Mouse (Mus musculus): ENCODE measurements around the gene Pgpep1. TPM values are rescaled to one million over a fixed set of nuclear protein-coding genes. Genes with fewer than 3 reads are reported as not detected.

The Pgpep1 gene
- polyA plus RNA-seq, 1 experiment from 2014 or later, result 50.5 TPM

GRCm38 (mm10) chr8:70629574-70630531, 30.3 kb downstream of the Pgpep1 start:
- Histone ChIP-seq H3K4me3 (peak overlapping the region; percentile 54), H3K27me3 (peaks cover 19% of the 10 kb centered on the region), H3K27ac (peak overlapping the region; percentile 55; the same call in 1 of the 2 replicates), H3K9ac (peak overlapping the region; percentile 70), H3K4me1 (peaks cover 31% of the 10 kb centered on the region), H3K9me3 (no peaks in the 10 kb centered on the region), H3K4me2 (peak overlapping the region; percentile 73), H3K36me3 (no peaks in the 10 kb centered on the region)
- ATAC-seq (ENCODE audit: insufficient number of reproducible peaks, insufficient read depth, low FRiP score, low TSS enrichment, low read depth), result peak; percentile 87
- under 1% methylated on average over 60 of the region's 60 CpGs for WGBS

GRCm38 (mm10) chr8:70628986-70629490, 31.1 kb downstream of the Pgpep1 start:
- Histone ChIP-seq H3K9ac (peak overlapping the region; percentile 70), H3K9me3 (no peaks in the 10 kb centered on the region), H3K36me3 (no peaks in the 10 kb centered on the region), H3K4me3 (peak overlapping the region; percentile 54), H3K27ac (no peak overlapping the region), H3K4me1 (peaks cover 25% of the 10 kb centered on the region), H3K27me3 (peaks cover 19% of the 10 kb centered on the region), H3K4me2 (peak overlapping the region; percentile 73)
- no peak for ATAC-seq (ENCODE audit: insufficient number of reproducible peaks, insufficient read depth, low FRiP score, low TSS enrichment, low read depth)
- 59% methylated on average over 7 of the region's 7 CpGs for WGBS

GRCm38 (mm10) chr8:70627041-70627440, 33.1 kb downstream of the Pgpep1 start:
- Histone ChIP-seq H3K36me3 (no peaks in the 10 kb centered on the region), H3K4me2 (no peak overlapping the region), H3K4me1 (peaks cover 20% of the 10 kb centered on the region; the same call in 1 of the 2 replicates), H3K27me3 (peaks cover 27% of the 10 kb centered on the region), H3K9me3 (no peaks in the 10 kb centered on the region), H3K27ac (no peak overlapping the region), H3K4me3 (no peak overlapping the region), H3K9ac (no peak overlapping the region)
- WGBS, result 87% methylated on average over 5 of the region's 5 CpGs
- ATAC-seq (ENCODE audit: insufficient number of reproducible peaks, insufficient read depth, low FRiP score, low TSS enrichment, low read depth), result no peak

- Histone ChIP-seq H3K9me3 (no peaks in the 10 kb centered on the region), H3K27ac (no peak overlapping the region), H3K27me3 (peaks cover 31% of the 10 kb centered on the region), H3K4me3 (no peak overlapping the region), H3K4me1 (peaks cover 8% of the 10 kb centered on the region; the same call in 1 of the 2 replicates), H3K9ac (peak overlapping the region; percentile 56; the same call in 1 of the 2 replicates), H3K36me3 (no peaks in the 10 kb centered on the region), H3K4me2 (peak overlapping the region; percentile 24)
- 11% methylated on average over 5 of the region's 5 CpGs for WGBS
- no peak for ATAC-seq (ENCODE audit: insufficient number of reproducible peaks, insufficient read depth, low FRiP score, low TSS enrichment, low read depth)
Observed at GRCm38 (mm10) chr8:70625104-70625503, 35.1 kb downstream of the Pgpep1 start.

- ATAC-seq (ENCODE audit: insufficient number of reproducible peaks, insufficient read depth, low FRiP score, low TSS enrichment, low read depth), result no peak
- peaks cover 6% of the 10 kb centered on the region for H3K4me1 ChIP-seq
- H3K27ac ChIP-seq, result no peak overlapping the region
- 56% methylated on average over 3 of the region's 3 CpGs for WGBS
- peaks cover 31% of the 10 kb centered on the region for H3K27me3 ChIP-seq
- H3K4me3 ChIP-seq, result no peak overlapping the region
- no peak overlapping the region for H3K4me2 ChIP-seq
- H3K9me3 ChIP-seq, result no peaks in the 10 kb centered on the region
- no peaks in the 10 kb centered on the region for H3K36me3 ChIP-seq
- no peak overlapping the region for H3K9ac ChIP-seq
Observed at GRCm38 (mm10) chr8:70622220-70622619, 38.0 kb downstream of the Pgpep1 start.

- H3K36me3 ChIP-seq, result no peaks in the 10 kb centered on the region
- H3K27ac ChIP-seq, result no peak overlapping the region
- H3K27me3 ChIP-seq, result peaks cover 31% of the 10 kb centered on the region
- peaks cover 6% of the 10 kb centered on the region for H3K4me1 ChIP-seq
- no peak overlapping the region for H3K4me3 ChIP-seq
- H3K4me2 ChIP-seq, result no peak overlapping the region
- ATAC-seq (ENCODE audit: insufficient number of reproducible peaks, insufficient read depth, low FRiP score, low TSS enrichment, low read depth), result no peak; the same call in 1 of the 2 replicates
- 26% methylated on average over 9 of the region's 9 CpGs for WGBS
- H3K9ac ChIP-seq, result no peak overlapping the region
- no peaks in the 10 kb centered on the region for H3K9me3 ChIP-seq
Observed at GRCm38 (mm10) chr8:70618888-70619334, 41.3 kb downstream of the Pgpep1 start.

- H3K4me1 ChIP-seq, result peaks cover 6% of the 10 kb centered on the region
- H3K36me3 ChIP-seq, result no peaks in the 10 kb centered on the region
- no peak for ATAC-seq (ENCODE audit: insufficient number of reproducible peaks, insufficient read depth, low FRiP score, low TSS enrichment, low read depth)
- H3K9me3 ChIP-seq, result no peaks in the 10 kb centered on the region
- H3K4me2 ChIP-seq, result no peak overlapping the region
- 0 out of 2 replicates have a peak overlapping the region, but pooled peaks have one; percentile 28 for H3K9ac ChIP-seq
- no peak overlapping the region for H3K4me3 ChIP-seq
- H3K27ac ChIP-seq, result no peak overlapping the region
- H3K27me3 ChIP-seq, result peaks cover 28% of the 10 kb centered on the region
- whole genome bisulfite sequencing, result 78% methylated on average over 11 of the region's 11 CpGs
Observed at GRCm38 (mm10) chr8:70617985-70618384, 42.2 kb downstream of the Pgpep1 start.

- no peaks in the 10 kb centered on the region for H3K9me3 ChIP-seq
- no peaks in the 10 kb centered on the region for H3K36me3 ChIP-seq
- no peak for ATAC-seq (ENCODE audit: insufficient number of reproducible peaks, insufficient read depth, low FRiP score, low TSS enrichment, low read depth)
- H3K9ac ChIP-seq, result no peak overlapping the region
- no peak overlapping the region for H3K27ac ChIP-seq
- 52% methylated on average over 11 of the region's 11 CpGs for WGBS
- peaks cover 15% of the 10 kb centered on the region for H3K27me3 ChIP-seq
- no peak overlapping the region for H3K4me3 ChIP-seq
- H3K4me2 ChIP-seq, result no peak overlapping the region
- H3K4me1 ChIP-seq, result peaks cover 10% of the 10 kb centered on the region
Observed at GRCm38 (mm10) chr8:70616645-70617044, 43.5 kb downstream of the Pgpep1 start.

GRCm38 (mm10) chr8:70615894-70616293, 44.3 kb downstream of the Pgpep1 start, which contains the start of gene Lrrc25:
TSS of gene Lrrc25 (plus strand) at chr8:70616155.
- no peak for ATAC-seq (ENCODE audit: insufficient number of reproducible peaks, insufficient read depth, low FRiP score, low TSS enrichment, low read depth)
- 78% methylated on average over 3 of the region's 3 CpGs for WGBS

GRCm38 (mm10) chr8:70615281-70615680, 44.9 kb downstream of the Pgpep1 start:
- H3K36me3 ChIP-seq, result no peaks in the 10 kb centered on the region
- peaks cover 5% of the 10 kb centered on the region for H3K27me3 ChIP-seq
- no peaks in the 10 kb centered on the region for H3K9me3 ChIP-seq
- no peak overlapping the region for H3K9ac ChIP-seq
- 88% methylated on average over 8 of the region's 8 CpGs for WGBS
- no peak overlapping the region for H3K4me2 ChIP-seq
- no peak for ATAC-seq (ENCODE audit: insufficient number of reproducible peaks, insufficient read depth, low FRiP score, low TSS enrichment, low read depth)
- H3K27ac ChIP-seq, result no peak overlapping the region
- H3K4me3 ChIP-seq, result no peak overlapping the region
- H3K4me1 ChIP-seq, result peaks cover 24% of the 10 kb centered on the region

More at GRCm38 (mm10) chr8:70615894-70616293, 44.3 kb downstream of the Pgpep1 start, which contains the start of gene Lrrc25:
- H3K27me3 ChIP-seq, result peaks cover 11% of the 10 kb centered on the region
- H3K4me1 ChIP-seq, result peaks cover 18% of the 10 kb centered on the region
- no peak within 1 kb of the TSS for H3K4me3 ChIP-seq
- no peak within 1 kb of the TSS for H3K9ac ChIP-seq
- H3K27ac ChIP-seq, result no peak within 1 kb of the TSS
- H3K4me2 ChIP-seq, result no peak within 1 kb of the TSS
- no peaks in the 10 kb centered on the region for H3K9me3 ChIP-seq
- no peaks in the 10 kb centered on the region for H3K36me3 ChIP-seq

GRCm38 (mm10) chr8:70614469-70614868, 45.7 kb downstream of the Pgpep1 start:
- ATAC-seq (ENCODE audit: insufficient number of reproducible peaks, insufficient read depth, low FRiP score, low TSS enrichment, low read depth), result no peak
- Histone ChIP-seq H3K4me2 (no peak overlapping the region), H3K27ac (no peak overlapping the region), H3K4me3 (no peak overlapping the region), H3K27me3 (0 out of 2 replicates have a peak, but pooled peaks cover 3% of the 10 kb centered on the region), H3K36me3 (no peaks in the 10 kb centered on the region), H3K9ac (0 out of 2 replicates have a peak overlapping the region, but pooled peaks have one; percentile 1), H3K4me1 (peaks cover 30% of the 10 kb centered on the region), H3K9me3 (no peaks in the 10 kb centered on the region)
- 79% methylated on average over 5 of the region's 5 CpGs for WGBS

All from embryonic facial prominence, embryonic 13.5 days (tissue).